Comparison of ENCODE assay signal across 9 mouse cellular contexts in the genomic region with DNA sequence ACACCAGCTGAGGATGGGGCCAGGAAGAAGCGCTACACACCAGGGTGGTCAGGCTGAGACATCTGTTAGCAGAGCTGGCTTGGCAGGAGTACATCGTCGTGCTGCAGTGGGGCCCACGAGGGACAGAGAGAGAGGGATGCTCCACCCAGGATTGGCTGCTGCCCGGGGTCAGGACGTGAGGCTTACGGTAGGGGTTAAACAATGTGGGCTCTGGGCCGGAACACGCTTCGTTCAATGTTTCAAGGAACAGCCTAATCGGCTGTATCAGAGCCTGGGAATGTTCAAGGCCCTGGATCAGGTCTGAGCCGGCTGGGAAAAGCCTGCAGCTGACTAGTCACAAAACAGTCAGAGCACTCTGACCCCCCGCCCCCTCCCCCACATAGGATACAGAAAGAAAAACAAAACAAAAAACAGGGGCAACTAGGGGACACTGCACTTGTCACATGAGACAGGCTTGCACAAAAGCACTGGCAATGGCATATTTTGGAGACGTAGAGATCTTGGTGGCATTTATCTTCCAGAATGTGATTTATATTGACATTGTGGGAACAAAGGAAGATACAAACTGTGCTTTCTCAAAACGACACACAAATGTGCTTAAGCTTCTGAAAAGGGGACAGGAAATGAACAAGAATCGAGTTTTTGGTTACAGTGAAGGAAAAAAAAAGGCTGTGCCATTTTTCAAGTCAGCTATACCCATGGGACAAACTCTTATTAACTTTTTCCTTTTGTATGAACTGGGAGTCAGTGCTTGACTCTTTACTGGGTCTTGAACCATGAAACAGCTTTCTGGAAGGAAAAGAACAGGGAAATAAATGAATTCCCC. TPM values are rescaled to one million over a fixed set of nuclear protein-coding genes. Genes with fewer than 3 reads are reported as not detected.
DNase-seq lines count a peak whose midpoint lies in the region; ATAC-seq lines count a peak whose summit lies in the region.
"Had no signal": no experiment of that assay in that cellular context is flagged by ENCODE, and none has a peak within 500 bp of the region (broad histone marks: within the 10 kb centered on the region; RNA-seq: fewer than 3 reads in every experiment).

No protein-coding gene starts in this region.

- no peak overlapping the region for H3K4me3 ChIP-seq in forebrain, embryonic 12.5 days (replicated peaks)
- no peak overlapping the region for H3K4me3 ChIP-seq in limb, embryonic 11.5 days (ENCODE audit: low read depth, low read length)

- intact Hi-C loops in heart, postnatal 36 days (cut with DNase I): no loop called here

- H3K9ac ChIP-seq in forebrain, embryonic 12.5 days: peak overlapping the region; percentile 50; the same call in 1 of the 2 replicates
- peak overlapping the region; percentile 50 for H3K9ac ChIP-seq in limb, embryonic 11.5 days (ENCODE audit: low read length)

- H3K4me2 ChIP-seq in forebrain, embryonic 12.5 days: 0 out of 2 replicates have a peak overlapping the region, but pooled peaks have one; percentile 21
- no peak overlapping the region; the same call in 1 of the 2 replicates for H3K4me2 ChIP-seq in limb, embryonic 11.5 days (ENCODE audit: low read depth, severe bottlenecking)

- H3K36me3 ChIP-seq in forebrain, embryonic 12.5 days (replicated peaks): no peaks in the 10 kb centered on the region
- H3K36me3 ChIP-seq in limb, embryonic 11.5 days (ENCODE audit: control insufficient read depth, insufficient read depth, low read length): no peaks in the 10 kb centered on the region

- H3K27me3 ChIP-seq in forebrain, embryonic 12.5 days: no peaks in the 10 kb centered on the region
- H3K27me3 ChIP-seq in limb, embryonic 11.5 days (ENCODE audit: control insufficient read depth, insufficient read depth, low read length): no peaks in the 10 kb centered on the region

- ATAC-seq in forebrain, embryonic 12.5 days (ENCODE audit: low FRiP score): peak; percentile 78
- ATAC-seq in limb, embryonic 11.5 days (ENCODE audit: insufficient number of reproducible peaks, low FRiP score, low TSS enrichment, low read depth): peak; percentile 68; the same call in 1 of the 2 replicates
- ATAC-seq in megakaryocyte-erythroid progenitor cell, adult 5-6 weeks (replicated peaks; ENCODE audit: low FRiP score, low TSS enrichment, poor library complexity, severe bottlenecking): no peak

- peak; percentile 48 for DNase-seq in urinary bladder, postnatal 14 days (ENCODE audit: low spot score)
- no peak for DNase-seq in urinary bladder, postnatal 25 days (ENCODE audit: low spot score)
- peak; percentile 30 to 51 for DNase-seq in heart, postnatal 36 days
- peak; percentile 67 for DNase-seq in limb, embryonic 11.5 days (ENCODE audit: low spot score)
- DNase-seq in ovary, postnatal 36 days (ENCODE audit: low spot score): peak; percentile 68
- DNase-seq in right cerebral cortex, adult 2 months (ENCODE audit: low spot score in 2 of 2): no peak

- WGBS in forebrain, embryonic 12.5 days: 10% methylated on average over 16 of the region's 16 CpGs
- 13% methylated on average over 16 of the region's 16 CpGs for WGBS in limb, embryonic 11.5 days

- H3K27ac ChIP-seq in forebrain, embryonic 12.5 days: peak overlapping the region; percentile 5; the same call in 1 of the 2 replicates
- peak overlapping the region; percentile 87 for H3K27ac ChIP-seq in limb, embryonic 11.5 days (replicated peaks; ENCODE audit: low read depth, low read length)

- peaks cover 9% of the 10 kb centered on the region for H3K4me1 ChIP-seq in forebrain, embryonic 12.5 days
- H3K4me1 ChIP-seq in limb, embryonic 11.5 days (ENCODE audit: control insufficient read depth, insufficient read depth, low read length): peaks cover 19% of the 10 kb centered on the region

- no peaks in the 10 kb centered on the region for H3K9me3 ChIP-seq in forebrain, embryonic 12.5 days
- H3K9me3 ChIP-seq in limb, embryonic 11.5 days (ENCODE audit: control insufficient read depth, low read length): no peaks in the 10 kb centered on the region

RNA-seq across cellular contexts. Expression of gene Laptm4a, which starts 8.4 kb away (rescaled TPM):
- polyA plus RNA-seq in forebrain, embryonic 12.5 days (2016; fragmentation: Nextera tagmentation; extraction: Ambion mirVana): 212 and 215 TPM in 2 replicates
- total RNA-seq in heart, postnatal 36 days (2021): 100 to 1,000 TPM; 361 to 367 TPM
- 202 and 212 TPM in 2 replicates for polyA plus RNA-seq in limb, embryonic 11.5 days (2014; fragmentation: Nextera tagmentation; extraction: Ambion mirVana)
- total RNA-seq in megakaryocyte-erythroid progenitor cell, adult 5-6 weeks (2014; fragmentation: Nextera tagmentation): 50.3 and 55.2 TPM in 2 replicates
- 104 and 135 TPM in 2 replicates for total RNA-seq in megakaryocyte-erythroid progenitor cell, adult 5-6 weeks (2017)

RNA-seq across cellular contexts. Expression of gene Matn3, which starts 34.7 kb away (rescaled TPM):
- 0.54 and 0.58 TPM in 2 replicates for polyA plus RNA-seq in forebrain, embryonic 12.5 days (2016; fragmentation: Nextera tagmentation; extraction: Ambion mirVana)
- not detected for total RNA-seq in heart, postnatal 36 days (2021)
- 3.8 and 5.0 TPM in 2 replicates for polyA plus RNA-seq in limb, embryonic 11.5 days (2014; fragmentation: Nextera tagmentation; extraction: Ambion mirVana)
- not detected in 2 replicates for total RNA-seq in megakaryocyte-erythroid progenitor cell, adult 5-6 weeks (2014; fragmentation: Nextera tagmentation)
- total RNA-seq in megakaryocyte-erythroid progenitor cell, adult 5-6 weeks (2017): not detected in 2 replicates
- total RNA-seq: neutrophil, adult 5-6 weeks had no signal

Comparison
In these comparisons a context has a peak if more than half of its experiments do, and no peak if none do; other contexts are left out.
1. DNase-seq: peak in urinary bladder, postnatal 14 days (single experiment), heart, postnatal 36 days (2 of 2), limb, embryonic 11.5 days (single experiment) and ovary, postnatal 36 days (single experiment); none in urinary bladder, postnatal 25 days (single experiment) and right cerebral cortex, adult 2 months (0 of 2).